Mouse (Mus musculus): Measurements from ENCODE around the gene Eno2. TPM values are rescaled to one million over a fixed set of nuclear protein-coding genes. Genes with fewer than 3 reads are reported as not detected.

The Eno2 gene
- total and polyA plus RNA-seq, 3 experiments, result 20.8 to 24.6 (median 23.6) TPM

GRCm38 (mm10) chr6:124717968-124718367, 51.5 kb downstream of the Eno2 start:
- in situ Hi-C loops (cut with MboI; ENCODE audit: low pct_ligation_motif_present, low pct_unique_long_range_greater_than_20kb, low sequenced_read_pairs), result no loop called here
- TF ChIP-seq EP300 (IDR thresholded peaks at IDR 0.05; ENCODE audit: low read length) (no peak), ZC3H11A (IDR thresholded peaks at IDR 0.05; ENCODE audit: low read depth, low read length) (no peak), JUND (conservative IDR thresholded peaks at IDR 0.05; ENCODE audit: low read depth, low read length) (no peak), MAZ (IDR thresholded peaks at IDR 0.05; ENCODE audit: low read depth, low read length) (no peak), ELF1 (IDR thresholded peaks at IDR 0.05; ENCODE audit: low read depth, low read length) (no peak), E2F4 (IDR thresholded peaks at IDR 0.05; ENCODE audit: insufficient replicate concordance, low read depth, low read length) (no peak), NRF1 (IDR thresholded peaks at IDR 0.05; ENCODE audit: low read depth, low read length) (no peak), JUN (IDR thresholded peaks at IDR 0.05; ENCODE audit: insufficient read depth, low read depth, low read length) (no peak), MAFK (IDR thresholded peaks at IDR 0.05; ENCODE audit: insufficient replicate concordance, low read length) (no peak)
- H3K27me3 ChIP-seq (replicated peaks), result no peaks in the 10 kb centered on the region
- dilution Hi-C loops (cut with MboI; ENCODE audit: extremely low pct_ligation_motif_present, extremely low pct_unique_long_range_greater_than_20kb, low sequenced_read_pairs), result no loop called here
- H3K36me3 ChIP-seq (replicated peaks in 1 of 2; ENCODE audit: control insufficient read depth in 1 of 2, insufficient read depth in 1 of 2, low read length in 1 of 2), result peaks cover 46 to 87% of the 10 kb centered on the region in 2 experiments
- H3K27ac ChIP-seq (ENCODE audit: insufficient read depth, low read depth), result no peak overlapping the region
- peaks cover 31 to 77% of the 10 kb centered on the region in 2 experiments for H3K4me1 ChIP-seq (ENCODE audit: control insufficient read depth in 1 of 2, insufficient read depth in 2 of 2)
- H3K9me3 ChIP-seq (replicated peaks; ENCODE audit: low read length), result no peaks in the 10 kb centered on the region
- peaks cover 20% of the 10 kb centered on the region for H3K79me2 ChIP-seq (replicated peaks; ENCODE audit: control insufficient read depth, extremely low read depth, insufficient read depth, poor library complexity, severe bottlenecking)
- no peak overlapping the region for H3K4me3 ChIP-seq (replicated peaks in 1 of 3; ENCODE audit: low read depth in 2 of 3, low read length in 2 of 3, poor library complexity in 1 of 3)
- no peak overlapping the region for H3K9ac ChIP-seq (ENCODE audit: insufficient read depth, low read depth)
- no peak overlapping the region for H3K4me2 ChIP-seq (ENCODE audit: insufficient read depth, low read depth, poor library complexity, severe bottlenecking)
- DNase-seq (ENCODE audit: extremely low read depth), result no peak

- in situ Hi-C loops (cut with MboI; ENCODE audit: low pct_ligation_motif_present, low pct_unique_long_range_greater_than_20kb, low sequenced_read_pairs), result no loop called here
- Histone ChIP-seq H3K27me3 (replicated peaks) (no peaks in the 10 kb centered on the region), H3K4me1 (ENCODE audit: control insufficient read depth in 1 of 2, insufficient read depth in 2 of 2) (peaks cover 27 to 69% of the 10 kb centered on the region in 2 experiments), H3K9me3 (replicated peaks; ENCODE audit: low read length) (no peaks in the 10 kb centered on the region), H3K9ac (ENCODE audit: insufficient read depth, low read depth) (no peak overlapping the region), H3K4me3 (replicated peaks in 1 of 3; ENCODE audit: low read depth in 2 of 3, low read length in 2 of 3, poor library complexity in 1 of 3) (no peak overlapping the region), H3K36me3 (replicated peaks in 1 of 2; ENCODE audit: control insufficient read depth in 1 of 2, insufficient read depth in 1 of 2, low read length in 1 of 2) (peaks cover 43 to 84% of the 10 kb centered on the region in 2 experiments), H3K27ac (ENCODE audit: insufficient read depth, low read depth) (no peak overlapping the region), H3K79me2 (replicated peaks; ENCODE audit: control insufficient read depth, extremely low read depth, insufficient read depth, poor library complexity, severe bottlenecking) (peaks cover 28% of the 10 kb centered on the region), H3K4me2 (ENCODE audit: insufficient read depth, low read depth, poor library complexity, severe bottlenecking) (no peak overlapping the region)
- peak; percentile 71 for DNase-seq (ENCODE audit: extremely low read depth)
- dilution Hi-C loops (cut with MboI; ENCODE audit: extremely low pct_ligation_motif_present, extremely low pct_unique_long_range_greater_than_20kb, low sequenced_read_pairs), result no loop called here
- no peak for TF ChIP-seq JUN (IDR thresholded peaks at IDR 0.05; ENCODE audit: insufficient read depth, low read depth, low read length)
- TF ChIP-seq ZNF384 (IDR thresholded peaks at IDR 0.05; ENCODE audit: low read depth, low read length), result no peak
- TF ChIP-seq MAX (IDR thresholded peaks at IDR 0.05; ENCODE audit: low read length), result no peak
- no peak for TF ChIP-seq UBTF (IDR thresholded peaks at IDR 0.05; ENCODE audit: low read depth, low read length)
- TF ChIP-seq MXI1 (IDR thresholded peaks at IDR 0.05; ENCODE audit: low read depth, low read length), result peak; percentile 52; the same call in 1 of the 2 replicates
- TF ChIP-seq RAD21 (IDR thresholded peaks at IDR 0.05; ENCODE audit: low read depth, low read length), result peak; percentile 90
- TF ChIP-seq POLR2A (IDR thresholded peaks at IDR 0.05; ENCODE audit: low read depth, low read length), result no peak; the same call in 1 of the 2 replicates
- TF ChIP-seq SMC3 (IDR thresholded peaks at IDR 0.05; ENCODE audit: low read depth, low read length), result peak; percentile 97
- peak in 1 of 2 experiments; percentile 93; a peak in 3 of 4 replicates for TF ChIP-seq CTCF (conservative IDR thresholded peaks at IDR 0.05 in 1 of 2, IDR thresholded peaks at IDR 0.05 in 1 of 2; ENCODE audit: low read depth in 2 of 2, low read length in 2 of 2)
- TF ChIP-seq POLR2AphosphoS2 (IDR thresholded peaks at IDR 0.05; ENCODE audit: low read depth, low read length), result no peak; the same call in 1 of the 2 replicates
- TF ChIP-seq TCF12 (IDR thresholded peaks at IDR 0.05; ENCODE audit: low read depth, low read length), result no peak
- TF ChIP-seq NRF1 (IDR thresholded peaks at IDR 0.05; ENCODE audit: low read depth, low read length), result no peak
- no peak for TF ChIP-seq ZKSCAN1 (IDR thresholded peaks at IDR 0.05; ENCODE audit: borderline replicate concordance, low read depth, low read length)
- TF ChIP-seq ZC3H11A (IDR thresholded peaks at IDR 0.05; ENCODE audit: low read depth, low read length), result peak; percentile 91
- no peak for TF ChIP-seq HCFC1 (IDR thresholded peaks at IDR 0.05; ENCODE audit: low read depth, low read length)
- no peak for TF ChIP-seq MAFK (IDR thresholded peaks at IDR 0.05; ENCODE audit: insufficient replicate concordance, low read length)
- no peak for TF ChIP-seq RCOR1 (conservative IDR thresholded peaks at IDR 0.05; ENCODE audit: low read depth, low read length)
- peak; percentile 54; the same call in 1 of the 2 replicates for TF ChIP-seq MAZ (IDR thresholded peaks at IDR 0.05; ENCODE audit: low read depth, low read length)
- TF ChIP-seq KAT2A (IDR thresholded peaks at IDR 0.05; ENCODE audit: insufficient replicate concordance, low read length), result no peak
- no peak for TF ChIP-seq NELFE (IDR thresholded peaks at IDR 0.05; ENCODE audit: low read depth, low read length)
- no peak for TF ChIP-seq MYC (IDR thresholded peaks at IDR 0.05; ENCODE audit: low read depth, low read length)
- no peak for TF ChIP-seq CHD1 (IDR thresholded peaks at IDR 0.05; ENCODE audit: low read depth, low read length)
- TF ChIP-seq SIN3A (IDR thresholded peaks at IDR 0.05; ENCODE audit: low read length), result no peak
- TF ChIP-seq ETS1 (conservative IDR thresholded peaks at IDR 0.05; ENCODE audit: low read depth, low read length), result no peak
- TF ChIP-seq USF2 (conservative IDR thresholded peaks at IDR 0.05; ENCODE audit: low read depth, low read length), result no peak
- no peak for TF ChIP-seq PAX5 (IDR thresholded peaks at IDR 0.05; ENCODE audit: low read length)
- no peak for TF ChIP-seq ELF1 (IDR thresholded peaks at IDR 0.05; ENCODE audit: low read depth, low read length)
- TF ChIP-seq CHD2 (IDR thresholded peaks at IDR 0.05; ENCODE audit: low read length), result no peak
- no peak for TF ChIP-seq ZMIZ1 (IDR thresholded peaks at IDR 0.05; ENCODE audit: low read depth, low read length)
These were observed 52.5 kb downstream of the Eno2 start for GRCm38 (mm10) chr6:124716864-124717490.
